Mouse (Mus musculus) embryonic facial prominence, embryonic 13.5 days (tissue): ENCODE data around the gene Wnt8b. TPM values are rescaled to one million over a fixed set of nuclear protein-coding genes. Genes with fewer than 3 reads are reported as not detected.

Experiments
- ATAC-seq: fragments of 200-750 bp; cut with Nextera tagmentation; 2 replicates; pipeline ENCODE4 v1.8.0; 2017; ENCODE audit warnings: low read depth; ENCODE audit not compliant: insufficient number of reproducible peaks, insufficient read depth, low FRiP score, low TSS enrichment
- H3K27ac ChIP-seq: fragments of 300-500 bp; sonication (generic); 2 replicates; pipeline ENCODE4 v1.5.1; 2015; ENCODE audit warnings: moderate library complexity, mild to moderate bottlenecking, inconsistent platforms
- H3K27me3 ChIP-seq: fragments of 300-500 bp; sonication (generic); 2 replicates; pipeline ENCODE4 v1.6.1; 2015; ENCODE audit warnings: mild to moderate bottlenecking, inconsistent platforms
- H3K36me3 ChIP-seq: fragments of 300-500 bp; sonication (generic); 2 replicates; pipeline ENCODE4 v1.6.1; 2015; ENCODE audit warnings: mild to moderate bottlenecking, inconsistent platforms
- H3K4me1 ChIP-seq: fragments of 300-500 bp; sonication (generic); 2 replicates; pipeline ENCODE4 v1.6.1; 2015; ENCODE audit warnings: inconsistent platforms
- H3K4me2 ChIP-seq: fragments of 300-500 bp; sonication (generic); 2 replicates; pipeline ENCODE4 v1.6.1; 2015; ENCODE audit warnings: moderate library complexity, mild to moderate bottlenecking, inconsistent platforms
- H3K4me3 ChIP-seq: fragments of 300-500 bp; sonication (generic); 2 replicates; pipeline ENCODE4 v1.5.1; 2015; ENCODE audit warnings: mild to moderate bottlenecking, inconsistent platforms
- H3K9ac ChIP-seq: fragments of 300-500 bp; sonication (generic); 2 replicates; pipeline ENCODE4 v1.6.1; 2015; ENCODE audit warnings: mild to moderate bottlenecking, inconsistent platforms
- H3K9me3 ChIP-seq: fragments of 300-500 bp; sonication (generic); 2 replicates; pipeline ENCODE4 v1.6.1; 2016; ENCODE audit warnings: inconsistent platforms
- WGBS: fragments of 180-500 bp; shearing (Covaris S2); methylation state at CpG from one replicate; pipeline ENCODE4 v1.1.7; 2015; ENCODE audit warnings: mixed read lengths; 5-methylcytosine and 5-hydroxymethylcytosine counted together
- polyA plus RNA-seq: library from polyadenylated mRNA; unstranded; fragments of >200 nt; fragmentation: Nextera tagmentation; extraction: Ambion mirVana; gene quantifications from 2 replicates; pipeline ENCODE4 v1.2.1, GENCODE M21; 2015

Wnt8b gene
- polyA plus RNA-seq, 1 experiment from 2014 or later: 0.25 TPM

DNA sequence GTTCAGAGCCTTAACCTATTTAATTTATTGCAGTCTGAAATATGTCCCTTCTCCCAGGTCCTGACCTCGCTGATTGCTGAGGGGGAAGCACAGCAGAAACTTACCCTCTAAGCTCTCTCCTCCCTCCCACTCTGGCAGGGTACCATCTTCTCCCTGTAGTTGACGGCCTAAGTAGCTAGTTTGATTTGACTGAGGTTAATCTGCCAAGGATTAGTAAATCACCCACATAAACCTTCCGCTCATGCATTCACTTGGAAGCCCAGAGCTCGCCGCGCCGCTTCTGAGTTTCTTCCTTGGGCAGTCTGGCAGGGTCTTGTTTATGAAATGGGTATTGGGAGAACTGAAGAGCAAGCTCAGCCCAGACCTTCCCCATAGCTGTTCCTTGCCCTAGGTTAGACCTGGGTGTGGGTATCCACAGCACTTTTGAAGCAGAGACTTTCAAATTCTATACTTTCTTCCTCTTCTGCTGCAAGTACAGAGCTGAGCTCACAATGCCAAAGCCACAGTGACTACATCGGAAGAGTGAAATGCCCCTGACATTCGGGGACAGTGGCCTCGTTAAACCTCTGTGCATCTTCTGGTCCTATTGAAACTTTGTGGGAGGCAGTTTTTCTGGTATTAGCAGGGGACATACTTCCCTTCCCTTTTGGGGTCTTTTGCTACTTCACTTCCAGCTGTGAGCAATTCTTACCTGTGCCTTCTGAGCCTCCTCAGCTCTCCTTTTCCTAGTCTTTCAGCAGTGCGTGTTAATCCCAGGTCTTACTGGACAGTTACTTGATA lies 20.0 kb downstream of the Wnt8b start:
- Histone ChIP-seq H3K27me3 (peaks cover 98% of the 10 kb centered on the region), H3K4me1 (peaks cover 30% of the 10 kb centered on the region)

DNA sequence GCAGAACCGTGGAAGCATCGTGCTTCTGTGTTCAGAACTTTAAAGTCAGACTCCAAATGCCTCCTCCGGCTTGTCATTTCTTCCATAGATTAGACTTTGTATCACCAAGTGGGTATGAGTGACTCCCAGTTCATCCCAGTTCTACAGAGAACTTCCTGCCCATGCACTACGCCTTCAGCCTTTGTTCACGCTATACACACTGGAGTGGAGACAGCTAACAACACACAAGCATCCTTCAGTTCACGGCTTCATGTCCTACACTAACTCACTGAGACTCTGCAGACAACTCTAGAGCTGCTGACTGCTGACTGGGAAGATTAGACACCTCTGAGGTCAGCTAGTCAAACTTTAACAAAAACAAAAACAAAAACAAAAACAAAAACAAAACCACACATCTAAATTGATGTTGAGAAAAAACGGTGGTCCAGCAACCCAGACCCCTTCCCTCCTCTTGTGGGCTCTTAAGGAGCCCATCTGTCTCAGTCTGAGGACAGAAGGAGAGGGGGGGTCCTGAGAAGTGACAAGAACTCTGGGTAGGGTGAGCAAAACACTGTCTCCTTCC lies 20.7 kb downstream of the Wnt8b start:
- Histone ChIP-seq H3K9me3 (no peaks in the 10 kb centered on the region), H3K9ac (no peak overlapping the region), H3K4me3 (no peak overlapping the region), H3K4me2 (no peak overlapping the region), H3K27me3 (peaks cover 99% of the 10 kb centered on the region), H3K4me1 (peaks cover 30% of the 10 kb centered on the region), H3K27ac (no peak overlapping the region), H3K36me3 (no peaks in the 10 kb centered on the region)
- no peak for ATAC-seq
- WGBS: 18% methylated on average over 7 of the region's 7 CpGs

More for the DNA sequence above, 20.0 kb downstream of the Wnt8b start:
- Histone ChIP-seq H3K27ac (no peak overlapping the region), H3K36me3 (no peaks in the 10 kb centered on the region), H3K4me2 (no peak overlapping the region), H3K9me3 (no peaks in the 10 kb centered on the region), H3K9ac (no peak overlapping the region), H3K4me3 (no peak overlapping the region)
- ATAC-seq: no peak
- WGBS: 13% methylated on average over 11 of the region's 11 CpGs

DNA sequence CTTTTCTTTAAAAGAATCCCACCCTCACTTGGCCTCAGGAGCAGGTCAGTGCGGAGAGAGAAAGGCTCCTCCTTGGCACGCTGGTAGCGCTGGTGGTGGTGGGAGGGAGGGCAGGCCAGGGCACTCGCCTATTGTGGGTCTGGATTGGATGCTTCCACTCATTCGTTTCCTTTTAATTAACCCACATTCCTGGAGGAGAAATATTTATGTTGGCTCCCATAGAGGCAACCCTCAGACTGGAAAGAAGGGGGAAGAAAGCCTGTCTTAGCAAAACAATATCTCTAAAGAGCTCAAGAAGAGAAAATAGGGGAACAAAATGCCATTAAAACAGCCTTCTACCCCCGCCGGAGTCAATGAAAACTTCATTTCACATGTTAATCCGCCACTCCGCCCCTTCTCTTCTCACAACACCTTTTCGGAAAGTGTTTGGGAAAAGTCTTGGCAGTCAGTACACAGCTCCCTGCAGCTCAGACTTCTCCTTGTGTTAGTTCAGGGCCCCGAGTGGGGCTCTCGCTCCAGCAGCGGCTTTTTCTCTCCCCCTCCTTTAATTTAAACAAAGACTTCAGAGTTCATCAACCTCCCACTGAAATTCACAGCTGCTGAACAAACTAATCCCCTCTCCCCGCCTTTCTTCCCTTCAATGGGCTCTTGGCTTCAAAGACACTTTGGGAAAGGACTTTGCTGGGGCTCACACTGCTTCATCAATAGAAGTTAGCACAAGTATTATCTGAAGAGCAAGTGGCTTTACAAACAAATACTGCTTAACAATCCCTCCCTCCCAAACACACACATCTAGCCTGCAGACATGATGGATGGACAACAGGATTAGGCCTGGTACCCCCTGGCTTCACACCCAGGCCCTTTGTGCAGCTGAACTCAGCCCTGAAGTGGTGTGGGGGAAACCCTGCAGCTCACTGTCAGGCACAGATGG lies 21.5 kb downstream of the Wnt8b start:
- WGBS: 12% methylated on average over 14 of the region's 14 CpGs
- ATAC-seq: no peak
- Histone ChIP-seq H3K4me2 (no peak overlapping the region), H3K9me3 (no peaks in the 10 kb centered on the region), H3K9ac (no peak overlapping the region), H3K27me3 (peaks cover 97% of the 10 kb centered on the region), H3K27ac (no peak overlapping the region), H3K4me3 (no peak overlapping the region), H3K36me3 (no peaks in the 10 kb centered on the region), H3K4me1 (peaks cover 30% of the 10 kb centered on the region)

DNA sequence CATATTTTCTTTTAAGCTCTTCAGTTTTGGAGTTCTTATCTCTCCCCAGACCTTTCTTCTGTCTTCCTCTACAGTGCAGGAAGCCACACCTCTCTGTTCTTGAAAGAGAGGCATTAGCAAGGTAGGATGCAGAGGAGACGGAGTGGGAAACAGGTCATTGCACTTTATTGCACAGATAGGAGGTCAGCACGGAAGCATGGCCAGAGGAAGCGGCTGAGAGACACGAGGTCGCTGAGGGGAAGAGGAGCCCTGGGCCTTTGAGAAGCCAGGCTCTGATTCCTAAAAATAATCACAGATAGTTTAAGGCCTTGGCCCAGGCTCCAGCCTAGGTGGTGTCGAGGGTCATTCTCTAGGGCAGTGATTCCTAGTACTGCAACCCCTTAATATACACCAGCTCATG lies 22.5 kb downstream of the Wnt8b start:
- no peak overlapping the region for H3K4me2 ChIP-seq
- H3K4me1 ChIP-seq: peaks cover 27% of the 10 kb centered on the region
- ATAC-seq: no peak
- H3K27me3 ChIP-seq: peaks cover 91% of the 10 kb centered on the region
- 47% methylated on average over 6 of the region's 6 CpGs for WGBS
- no peaks in the 10 kb centered on the region for H3K36me3 ChIP-seq
- no peaks in the 10 kb centered on the region for H3K9me3 ChIP-seq
- H3K27ac ChIP-seq: no peak overlapping the region
- H3K4me3 ChIP-seq: no peak overlapping the region
- H3K9ac ChIP-seq: no peak overlapping the region

DNA sequence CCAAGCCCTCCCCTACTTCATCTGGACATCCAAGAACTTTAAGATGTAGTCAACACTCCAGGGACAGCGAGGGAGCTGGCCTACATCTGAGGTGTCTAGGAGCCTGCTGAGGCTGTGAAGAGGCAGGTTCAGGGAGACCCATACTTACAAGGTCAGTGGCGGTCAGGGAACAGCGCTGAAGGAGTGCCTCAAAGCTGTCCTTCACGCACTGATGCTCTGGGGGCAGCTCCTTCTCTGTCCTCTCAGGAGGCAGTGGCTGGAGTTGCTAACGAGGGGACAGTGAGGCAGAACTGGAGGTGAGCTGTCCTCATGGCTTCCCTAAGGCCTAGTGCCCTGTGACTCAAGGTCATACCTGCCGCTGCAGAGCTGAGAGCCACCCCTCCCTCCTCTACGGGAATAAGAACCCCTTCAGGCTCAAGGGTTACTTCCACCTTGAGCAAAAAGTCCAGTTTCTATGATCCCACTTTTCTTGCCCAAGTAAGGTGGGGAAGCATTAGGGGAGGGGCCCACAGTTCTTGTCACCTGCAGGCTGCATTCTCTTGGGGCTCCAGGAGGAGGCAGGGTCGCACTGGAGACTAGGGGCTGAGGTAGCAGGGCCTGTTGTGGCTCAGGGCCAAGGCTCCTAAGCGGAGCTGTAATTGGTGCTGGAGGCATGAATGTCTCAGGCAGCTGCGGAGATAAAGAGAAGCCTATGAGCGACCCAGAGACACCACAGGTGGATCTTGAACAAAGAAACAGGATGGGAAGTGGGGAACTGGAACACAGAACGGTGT lies 24.9 kb downstream of the Wnt8b start:
- H3K27me3 ChIP-seq: peaks cover 68% of the 10 kb centered on the region
- no peaks in the 10 kb centered on the region for H3K9me3 ChIP-seq
- no peak for ATAC-seq
- 51% methylated on average over 12 of the region's 12 CpGs for WGBS
- H3K36me3 ChIP-seq: no peaks in the 10 kb centered on the region
- no peak overlapping the region for H3K9ac ChIP-seq
- H3K27ac ChIP-seq: no peak overlapping the region
- H3K4me2 ChIP-seq: no peak overlapping the region
- no peak overlapping the region for H3K4me3 ChIP-seq
- H3K4me1 ChIP-seq: peaks cover 12% of the 10 kb centered on the region; the same call in 1 of the 2 replicates

DNA sequence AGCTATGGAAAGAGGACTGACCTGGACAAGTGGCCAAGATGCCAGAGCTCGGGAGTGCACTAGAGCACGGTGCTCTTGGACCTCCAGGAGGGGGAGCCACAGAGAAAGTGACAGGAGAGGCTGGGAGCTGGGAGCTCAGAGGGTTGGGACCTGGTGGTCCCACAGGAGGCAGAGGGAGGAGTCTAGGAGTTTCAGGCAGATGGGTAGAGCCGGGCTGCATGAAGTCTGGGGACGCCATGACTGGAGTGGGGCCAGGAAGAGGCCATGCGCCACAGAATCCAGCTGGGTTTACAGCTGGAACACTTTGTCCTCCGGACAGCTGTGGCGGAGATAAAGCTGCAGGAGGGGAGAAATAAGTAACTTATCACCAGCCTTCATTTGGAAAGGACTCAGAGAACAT lies 25.9 kb downstream of the Wnt8b start:
- ATAC-seq: no peak
- no peaks in the 10 kb centered on the region for H3K36me3 ChIP-seq
- H3K27me3 ChIP-seq: peaks cover 64% of the 10 kb centered on the region
- H3K4me2 ChIP-seq: no peak overlapping the region
- H3K4me1 ChIP-seq: peaks cover 11% of the 10 kb centered on the region; the same call in 1 of the 2 replicates
- no peak overlapping the region for H3K4me3 ChIP-seq
- H3K9me3 ChIP-seq: no peaks in the 10 kb centered on the region
- H3K9ac ChIP-seq: no peak overlapping the region
- 38% methylated on average over 7 of the region's 7 CpGs for WGBS
- H3K27ac ChIP-seq: no peak overlapping the region

DNA sequence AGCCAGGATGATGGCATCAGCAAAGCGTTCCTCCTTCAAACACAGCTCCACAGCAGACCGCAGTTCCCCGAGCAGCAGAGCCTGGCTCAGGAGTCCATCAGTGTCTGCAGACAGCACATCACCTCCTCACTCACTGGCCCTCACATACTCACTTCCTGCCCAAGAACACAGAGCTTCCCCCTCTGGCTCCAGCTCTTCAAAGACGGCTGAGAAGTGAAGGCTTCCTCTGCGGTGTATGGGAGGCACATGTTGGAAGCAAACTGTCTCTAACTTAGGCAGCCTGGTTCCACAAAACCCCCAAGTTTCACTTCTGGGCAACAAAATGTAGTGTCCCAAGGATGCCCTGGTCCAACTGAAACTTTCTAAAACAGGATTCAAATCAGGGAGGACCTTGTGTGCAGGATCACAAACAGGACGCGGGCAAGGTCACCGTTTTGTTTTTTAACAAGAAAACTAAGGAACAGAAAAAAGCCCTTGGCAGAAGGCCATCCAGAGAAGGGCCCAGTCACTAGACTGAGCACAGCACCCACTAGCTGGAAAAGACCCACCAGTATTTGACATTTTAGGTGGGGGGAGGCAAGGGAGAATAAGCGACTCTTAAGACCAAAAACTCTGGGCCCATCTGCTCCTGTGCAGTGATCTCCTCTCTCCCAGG lies 32.4 kb downstream of the Wnt8b start:
- H3K27ac ChIP-seq: no peak overlapping the region
- H3K9ac ChIP-seq: no peak overlapping the region
- peaks cover 11% of the 10 kb centered on the region; the same call in 1 of the 2 replicates for H3K27me3 ChIP-seq
- H3K4me2 ChIP-seq: no peak overlapping the region
- ATAC-seq: no peak
- no peaks in the 10 kb centered on the region for H3K36me3 ChIP-seq
- H3K4me3 ChIP-seq: no peak overlapping the region
- H3K4me1 ChIP-seq: no peaks in the 10 kb centered on the region
- WGBS: 78% methylated on average over 9 of the region's 9 CpGs
- no peaks in the 10 kb centered on the region for H3K9me3 ChIP-seq

DNA sequence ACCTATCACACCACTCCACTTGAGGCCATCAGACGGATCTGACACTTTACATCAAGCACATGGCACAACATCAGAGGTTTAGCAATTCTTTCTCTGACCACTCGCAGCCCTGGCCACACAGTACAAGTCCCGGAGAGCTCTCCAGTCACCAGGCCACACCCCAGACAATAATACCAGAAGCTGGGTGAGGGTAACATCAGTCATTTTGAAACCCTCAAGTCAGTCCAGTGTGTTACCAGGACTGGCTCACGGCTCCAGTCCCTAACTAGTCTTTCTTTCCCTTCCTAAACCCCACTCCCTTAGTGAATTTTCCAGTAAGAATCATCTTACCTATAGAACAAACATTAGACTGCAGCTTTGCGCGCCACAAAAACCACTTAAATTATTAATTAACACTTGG lies 36.7 kb downstream of the Wnt8b start:
- Histone ChIP-seq H3K27ac (no peak overlapping the region), H3K9me3 (no peaks in the 10 kb centered on the region), H3K4me2 (no peak overlapping the region), H3K9ac (no peak overlapping the region), H3K27me3 (peaks cover 16% of the 10 kb centered on the region), H3K4me1 (no peaks in the 10 kb centered on the region), H3K4me3 (no peak overlapping the region), H3K36me3 (no peaks in the 10 kb centered on the region)
- no peak for ATAC-seq
- WGBS: 80% methylated on average over 6 of the region's 6 CpGs

DNA sequence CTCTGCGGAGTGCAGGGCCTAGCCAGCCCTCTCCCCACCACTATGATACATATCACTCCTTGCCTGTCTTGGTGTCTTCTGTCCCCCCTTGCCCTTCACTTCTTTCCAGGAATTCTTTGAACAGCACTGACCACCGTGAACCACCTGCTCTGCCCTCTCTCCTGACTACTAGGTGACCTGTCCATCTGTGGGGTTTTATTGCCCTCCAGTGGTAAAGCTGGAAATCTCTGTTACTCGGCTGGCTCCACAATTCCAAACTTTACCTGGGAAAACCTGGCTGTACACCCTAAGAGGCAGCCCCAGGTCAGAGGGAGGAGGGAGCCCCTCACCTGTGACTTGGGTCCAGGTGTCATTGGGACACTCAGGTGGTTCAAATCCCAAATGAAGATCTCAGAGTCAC lies 42.1 kb downstream of the Wnt8b start:
- Histone ChIP-seq H3K4me1 (0 out of 2 replicates have a peak, but pooled peaks cover 2% of the 10 kb centered on the region), H3K27ac (no peak overlapping the region)

DNA sequence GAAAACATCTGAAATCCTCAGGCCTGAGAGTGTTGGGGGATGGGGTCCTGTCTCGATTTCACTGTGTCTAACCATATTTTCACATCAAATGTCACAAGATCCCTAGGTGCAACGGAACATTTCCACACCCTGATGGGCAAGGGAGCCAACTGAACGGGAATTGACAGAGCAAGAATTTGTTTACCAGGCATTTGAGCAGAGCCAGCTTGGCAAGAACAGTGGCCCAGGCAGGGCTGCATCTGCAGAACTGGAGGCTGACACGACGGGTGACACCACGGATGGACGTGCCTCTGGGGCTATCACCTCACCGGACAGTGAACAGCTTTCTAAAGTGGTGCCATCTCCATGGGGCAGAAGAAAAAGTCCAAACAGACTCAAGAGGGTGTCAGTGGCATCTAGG lies 44.1 kb downstream of the Wnt8b start:
- Histone ChIP-seq H3K27ac (no peak overlapping the region), H3K36me3 (no peaks in the 10 kb centered on the region), H3K27me3 (no peaks in the 10 kb centered on the region; the same call in 1 of the 2 replicates), H3K4me3 (no peak overlapping the region), H3K4me1 (0 out of 2 replicates have a peak, but pooled peaks cover 2% of the 10 kb centered on the region), H3K9ac (no peak overlapping the region), H3K4me2 (no peak overlapping the region), H3K9me3 (peaks cover 11% of the 10 kb centered on the region)
- ATAC-seq: no peak
- 74% methylated on average over 8 of the region's 8 CpGs for WGBS

More for the DNA sequence above, 42.1 kb downstream of the Wnt8b start:
- H3K27me3 ChIP-seq: peaks cover 15% of the 10 kb centered on the region
- no peaks in the 10 kb centered on the region for H3K36me3 ChIP-seq
- no peak overlapping the region for H3K4me2 ChIP-seq
- no peak for ATAC-seq
- 28% methylated on average over 3 of the region's 3 CpGs for whole genome bisulfite sequencing
- H3K4me3 ChIP-seq: no peak overlapping the region
- no peak overlapping the region for H3K9ac ChIP-seq
- H3K9me3 ChIP-seq: peaks cover 3% of the 10 kb centered on the region; the same call in 1 of the 2 replicates
